Mouse (Mus musculus): ENCODE measurements around the gene Nhlh2. TPM values are rescaled to one million over a fixed set of nuclear protein-coding genes. Genes with fewer than 3 reads are reported as not detected.

The Nhlh2 gene
- total RNA-seq, 2 experiments from 2014 or later: 0.26 to 0.52 TPM

DNA sequence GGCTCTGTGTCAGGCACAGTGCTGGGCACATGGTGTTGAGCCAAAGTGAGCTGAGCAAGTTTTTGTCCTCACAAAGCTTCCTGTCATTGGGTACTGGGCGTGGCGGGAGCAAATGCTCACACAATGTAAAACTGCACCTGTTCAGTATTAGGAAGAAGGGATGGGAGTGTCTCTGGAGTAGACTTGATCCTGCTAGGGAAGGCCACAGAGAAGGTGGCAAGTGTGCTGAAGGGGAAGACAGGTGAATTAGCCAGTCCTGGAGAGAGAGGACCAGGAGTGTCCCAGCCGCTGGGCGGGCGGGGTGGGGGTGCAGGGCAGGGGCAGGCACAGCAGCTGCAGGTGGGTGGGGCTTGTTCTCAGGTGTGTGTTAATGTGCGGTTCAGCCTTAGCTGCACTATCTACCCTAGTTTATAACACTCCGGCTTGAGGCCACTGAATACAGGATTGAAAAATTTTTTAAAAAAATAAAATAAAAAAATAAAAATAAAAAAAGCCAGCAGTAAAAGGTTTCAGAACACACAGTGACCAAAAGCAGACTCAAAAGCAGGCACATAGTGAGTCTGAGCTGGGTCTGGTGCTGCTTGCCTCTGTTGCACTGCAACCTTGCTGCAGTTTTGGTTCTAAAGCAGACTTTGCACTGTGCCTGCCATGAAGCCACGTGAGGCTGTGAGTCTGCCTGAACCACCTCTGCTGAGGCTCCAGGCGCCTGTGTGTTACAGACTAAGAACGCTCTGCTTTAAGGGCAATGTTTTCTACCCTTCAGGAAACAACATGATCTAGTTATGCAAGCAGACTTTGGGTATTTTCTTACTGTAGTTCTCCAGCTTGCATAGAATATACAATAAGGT lies 53.6 kb downstream of the Nhlh2 start:
- Histone ChIP-seq H3K27ac (no peak overlapping the region), H3K4me3 (no peak overlapping the region)
- no peak for TF ChIP-seq CTCF (IDR thresholded peaks at IDR 0.05)
- intact Hi-C loops (cut with DNase I): loop anchor here (10.0 kb wide), 1 partner anchor 569 kb away; no protein-coding TSS in a partner anchor
- DNase-seq (ENCODE audit: extremely low spot score in 1 of 2, low spot score in 2 of 2): no peak

- no peak for DNase-seq (ENCODE audit: extremely low spot score in 1 of 2, low spot score in 2 of 2)
- Histone ChIP-seq H3K27ac (no peak overlapping the region), H3K4me3 (no peak overlapping the region)
- intact Hi-C loops (cut with DNase I): loop anchor here (10.0 kb wide), 1 partner anchor 570 kb away; no protein-coding TSS in a partner anchor
- no peak for TF ChIP-seq CTCF (IDR thresholded peaks at IDR 0.05)
Observed at GRCm38 (mm10) chr3:102064566-102064965, 54.7 kb downstream of the Nhlh2 start.

Other genes with a start within 250 kb of the Nhlh2 start
- under 1 TPM; 0.12 to 0.32 TPM for gene Mab21l3, start 161.1 kb upstream of the Nhlh2 start, total RNA-seq (2021)
- gene Slc22a15, start 85.6 kb upstream of the Nhlh2 start, total RNA-seq (2021): 10 to 100 TPM in 1 of 2 experiments, 1 to 10 TPM in 1; 9.2 to 10.0 TPM
- 1 to 10 TPM in 1 of 2 experiments, under 1 TPM in 1; 0.68 to 1.4 TPM for gene Casq2, start 76.3 kb downstream of the Nhlh2 start, total RNA-seq (2021)
- gene Vangl1, start 194.6 kb downstream of the Nhlh2 start, total RNA-seq (2021): 1 to 10 TPM; 4.4 to 6.7 TPM